Mouse (Mus musculus): ENCODE results near the gene Cela1.

GRCm38 (mm10) chr15:100627287-100627686, 60.4 kb downstream of the Cela1 start:
- TF ChIP-seq POLR2A (IDR thresholded peaks at IDR 0.05; ENCODE audit: insufficient read depth, low read length): no peak
- no peak for TF ChIP-seq CTCF (IDR thresholded peaks at IDR 0.05; ENCODE audit: low read depth, low read length)

Measured in ES-Bruce4 (cell line).